Mouse (Mus musculus) megakaryocyte, embryonic 14.5 days (primary cell): Measurements from ENCODE around the gene Atp8b2. TPM values are rescaled to one million over a fixed set of nuclear protein-coding genes. Genes with fewer than 3 reads are reported as not detected.
A peak's percentile ranks its signal among the peaks of the same experiment; 100 is the strongest.

Source experiments
- H3K27me3 ChIP-seq: replicated peaks from 2 replicates; pipeline ENCODE3; 2012; ENCODE audit warnings: inconsistent platforms
- H3K36me3 ChIP-seq: replicated peaks from 2 replicates; pipeline ENCODE3; 2012; ENCODE audit warnings: low read length, inconsistent platforms, mixed read lengths
- H3K4me1 ChIP-seq: 2 replicates; pipeline ENCODE4 v1.6.1; 2012; ENCODE audit warnings: inconsistent platforms
- H3K4me3 ChIP-seq: replicated peaks from 2 replicates; pipeline ENCODE3; 2012; ENCODE audit warnings: moderate library complexity, mild to moderate bottlenecking, inconsistent platforms
- H3K9me3 ChIP-seq: 2 replicates; pipeline ENCODE4 v1.6.1; 2012; ENCODE audit warnings: inconsistent platforms
- FLI1 ChIP-seq: IDR thresholded peaks from 2 replicates; pipeline ENCODE4 v1.6.1; 2012; ENCODE audit warnings: low read length, inconsistent platforms, mixed read lengths
- GATA1 ChIP-seq: IDR thresholded peaks from 3 replicates; pipeline ENCODE4 v1.6.1; 2012; ENCODE audit warnings: mixed read lengths, low read length, inconsistent platforms, borderline replicate concordance
- polyA plus RNA-seq: library from polyadenylated mRNA; stranded (reverse); fragments of >175 nt; gene quantifications from 2 replicates; pipeline ENCODE4 v1.2.3, GENCODE M21; 2012; ENCODE audit warnings: low replicate concordance; ENCODE audit not compliant: insufficient read depth

Gene Atp8b2
- polyA plus RNA-seq, 1 experiment, result 6.1 TPM

DNA sequence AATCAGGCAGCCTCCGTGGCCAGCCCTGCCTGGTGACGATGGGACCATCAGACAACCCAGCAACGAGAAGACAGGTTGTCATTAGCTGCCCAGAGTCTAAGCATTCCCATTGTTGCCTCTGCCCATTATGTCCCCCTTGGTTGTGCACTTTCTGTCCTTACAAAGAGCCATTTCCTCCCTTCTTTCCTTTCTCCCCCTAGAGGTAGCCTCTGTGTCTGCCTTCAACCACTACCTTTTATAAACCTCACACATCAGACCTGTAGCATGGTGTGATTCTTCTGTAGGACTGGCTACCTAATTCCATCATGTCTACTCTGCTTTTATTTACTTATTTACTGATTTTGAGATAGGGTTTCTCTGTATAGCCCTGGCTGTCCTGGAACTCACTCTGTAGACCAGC, 23.9 kb upstream of the Atp8b2 start:
- H3K9me3 ChIP-seq, result no peaks in the 10 kb centered on the region; the same call in 1 of the 2 replicates
- peaks cover 4% of the 10 kb centered on the region for H3K36me3 ChIP-seq
- peaks cover 36% of the 10 kb centered on the region for H3K4me1 ChIP-seq
- no peak for TF ChIP-seq FLI1
- H3K27me3 ChIP-seq, result peaks cover 1% of the 10 kb centered on the region
- H3K4me3 ChIP-seq, result peak overlapping the region; percentile 0

- Histone ChIP-seq H3K36me3 (no peaks in the 10 kb centered on the region), H3K9me3 (peaks cover under 1% of the 10 kb centered on the region; the same call in 1 of the 2 replicates), H3K4me1 (peaks cover 13% of the 10 kb centered on the region), H3K27me3 (peaks cover 12% of the 10 kb centered on the region), H3K4me3 (no peak overlapping the region)
- no peak for TF ChIP-seq GATA1
- TF ChIP-seq FLI1, result no peak
These were observed 19.1 kb upstream of the Atp8b2 start for GRCm38 (mm10) chr3:89982426-89982825.

DNA sequence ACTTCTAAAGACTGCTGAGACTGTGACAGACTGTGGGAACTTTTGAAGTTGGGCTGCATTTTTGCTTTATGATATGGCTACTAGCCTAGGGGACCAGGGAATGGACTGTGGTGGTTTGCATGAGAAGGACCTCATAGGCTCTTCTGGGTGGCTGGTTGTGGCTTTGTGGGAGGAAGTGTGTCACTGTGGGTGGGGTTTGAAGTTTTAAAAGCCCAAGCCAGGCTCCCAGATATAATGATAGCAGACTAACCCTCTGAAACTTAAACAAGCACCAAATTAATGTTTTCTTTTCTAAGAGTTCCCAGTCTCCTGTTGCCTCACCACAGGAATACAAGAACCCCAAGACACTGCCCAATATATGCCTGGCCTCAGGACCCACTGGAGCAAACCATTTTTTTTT, 13.6 kb upstream of the Atp8b2 start:
- Histone ChIP-seq H3K4me1 (peaks cover 35% of the 10 kb centered on the region), H3K4me3 (no peak overlapping the region), H3K9me3 (peaks cover 3% of the 10 kb centered on the region; the same call in 1 of the 2 replicates), H3K27me3 (peaks cover 14% of the 10 kb centered on the region), H3K36me3 (no peaks in the 10 kb centered on the region)
- no peak for TF ChIP-seq GATA1
- TF ChIP-seq FLI1, result no peak

DNA sequence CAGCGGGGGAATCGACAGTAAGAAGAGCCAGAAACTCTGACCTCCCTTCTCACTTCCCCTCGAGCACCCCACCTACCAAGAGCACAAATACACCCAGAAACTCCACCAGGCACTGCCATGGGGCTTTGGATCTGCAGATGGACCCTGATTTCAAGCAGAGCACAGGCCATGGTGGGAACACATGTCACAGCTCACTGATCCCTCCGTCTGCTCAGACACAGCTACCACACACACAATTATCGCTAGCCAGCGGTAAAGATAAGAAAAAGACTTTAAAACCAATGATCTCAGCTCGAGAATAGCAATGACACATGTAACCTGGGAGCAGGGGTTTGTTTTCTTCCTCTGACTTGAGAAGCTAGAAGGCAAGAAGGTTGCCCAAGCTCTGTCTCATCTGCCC, 5.2 kb upstream of the Atp8b2 start:
- H3K9me3 ChIP-seq, result no peaks in the 10 kb centered on the region
- TF ChIP-seq FLI1 (no peak), GATA1 (no peak)
- H3K4me1 ChIP-seq, result peaks cover 39% of the 10 kb centered on the region
- H3K36me3 ChIP-seq, result no peaks in the 10 kb centered on the region
- H3K27me3 ChIP-seq, result peaks cover 25% of the 10 kb centered on the region
- H3K4me3 ChIP-seq, result no peak overlapping the region

DNA sequence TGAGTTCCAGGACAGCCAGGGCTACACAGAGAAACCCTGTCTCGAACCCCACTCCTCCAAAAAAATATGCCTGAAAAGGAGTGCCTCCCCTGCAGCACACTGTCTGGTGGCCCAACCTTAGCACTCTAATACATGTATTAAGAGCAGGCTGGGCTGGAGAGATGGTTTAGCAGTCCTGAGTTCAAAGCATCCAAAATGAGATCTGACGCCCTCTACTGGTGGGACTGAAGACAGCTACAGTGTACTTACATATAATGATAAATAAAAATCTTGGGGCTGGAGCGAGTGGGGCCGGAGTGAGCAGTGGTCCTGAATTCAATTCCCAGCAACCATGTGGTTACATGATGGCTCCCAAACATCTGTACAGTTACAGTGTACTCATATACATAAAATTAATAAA, 3.6 kb upstream of the Atp8b2 start:
- no peaks in the 10 kb centered on the region for H3K9me3 ChIP-seq
- TF ChIP-seq FLI1, result no peak
- TF ChIP-seq GATA1, result no peak
- peaks cover 27% of the 10 kb centered on the region for H3K27me3 ChIP-seq
- H3K4me3 ChIP-seq, result no peak overlapping the region
- peaks cover 52% of the 10 kb centered on the region for H3K4me1 ChIP-seq
- H3K36me3 ChIP-seq, result no peaks in the 10 kb centered on the region

DNA sequence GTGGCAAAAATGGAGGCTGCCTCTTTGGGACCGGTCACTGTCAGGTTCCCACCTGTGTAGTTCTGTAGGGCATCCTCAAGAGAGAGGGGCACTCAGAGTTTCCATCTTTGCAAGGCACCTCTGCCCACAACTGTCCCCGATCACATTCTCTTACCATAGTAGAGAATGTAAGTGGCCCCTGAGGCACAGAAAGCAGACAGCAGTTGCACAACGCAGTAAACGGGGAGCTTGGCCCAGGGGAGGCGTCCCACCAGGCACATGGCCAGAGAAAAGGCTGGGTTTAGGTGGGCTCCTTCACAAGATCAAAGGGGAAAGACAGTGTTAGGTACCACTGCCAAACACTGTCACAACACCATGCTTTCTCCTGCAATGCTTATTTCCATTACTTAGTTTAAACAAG, 2.7 kb upstream of the Atp8b2 start:
- Histone ChIP-seq H3K4me3 (no peak overlapping the region), H3K9me3 (no peaks in the 10 kb centered on the region), H3K36me3 (no peaks in the 10 kb centered on the region), H3K27me3 (peaks cover 29% of the 10 kb centered on the region), H3K4me1 (peaks cover 57% of the 10 kb centered on the region)
- no peak for TF ChIP-seq GATA1
- no peak for TF ChIP-seq FLI1

GRCm38 (mm10) chr3:89965557-89965956, 2.2 kb upstream of the Atp8b2 start:
- no peaks in the 10 kb centered on the region for H3K36me3 ChIP-seq
- peaks cover 61% of the 10 kb centered on the region for H3K4me1 ChIP-seq
- peaks cover 30% of the 10 kb centered on the region for H3K27me3 ChIP-seq
- TF ChIP-seq FLI1, result no peak
- no peak for TF ChIP-seq GATA1
- H3K4me3 ChIP-seq, result no peak overlapping the region
- no peaks in the 10 kb centered on the region for H3K9me3 ChIP-seq

- no peak for TF ChIP-seq GATA1
- no peak for TF ChIP-seq FLI1
- Histone ChIP-seq H3K4me3 (peak overlapping the region; percentile 95), H3K36me3 (peaks cover 11% of the 10 kb centered on the region), H3K27me3 (peaks cover 39% of the 10 kb centered on the region), H3K9me3 (no peaks in the 10 kb centered on the region), H3K4me1 (peaks cover 71% of the 10 kb centered on the region)
These were observed 825 bp upstream of the Atp8b2 start for GRCm38 (mm10) chr3:89963926-89964739.

GRCm38 (mm10) chr3:89962751-89963220, 522 bp downstream of the Atp8b2 start:
- H3K36me3 ChIP-seq, result peaks cover 24% of the 10 kb centered on the region
- no peaks in the 10 kb centered on the region for H3K9me3 ChIP-seq
- no peak for TF ChIP-seq FLI1
- TF ChIP-seq GATA1, result no peak
- peak overlapping the region; percentile 95 for H3K4me3 ChIP-seq
- H3K27me3 ChIP-seq, result peaks cover 39% of the 10 kb centered on the region
- H3K4me1 ChIP-seq, result peaks cover 75% of the 10 kb centered on the region

DNA sequence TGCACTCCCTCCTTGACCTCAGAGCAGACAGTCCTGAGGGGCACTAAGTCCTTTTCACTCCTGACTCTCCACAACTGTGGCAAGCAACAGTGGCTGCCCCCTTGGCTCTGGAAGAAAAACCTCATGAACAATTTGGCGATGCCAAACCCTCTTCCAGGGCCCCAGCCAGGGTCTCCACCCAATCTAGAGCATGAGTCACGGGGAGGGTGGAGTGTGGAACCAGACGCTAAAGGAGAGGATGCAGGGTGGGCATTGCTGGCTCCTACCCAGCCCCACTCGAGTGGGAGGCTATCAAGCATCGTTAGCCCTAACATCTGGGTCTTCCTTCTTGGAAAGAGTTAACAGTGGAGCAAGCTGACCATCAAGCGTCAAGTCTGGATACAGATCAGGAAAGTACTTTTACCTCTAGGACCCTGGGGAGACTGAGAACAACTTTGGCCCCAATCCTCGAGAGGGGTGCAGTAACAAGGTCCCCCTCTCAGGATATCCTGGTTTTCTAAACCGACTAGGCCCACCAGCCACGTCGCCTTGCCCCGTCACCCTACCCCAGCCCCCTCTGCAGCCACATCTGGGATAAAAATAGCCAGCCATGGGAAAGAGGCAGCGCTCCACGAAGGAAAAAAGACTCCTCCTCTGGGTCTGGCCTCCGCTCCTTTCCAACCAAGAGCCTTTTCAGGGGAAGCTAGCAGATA, 1.1 kb downstream of the Atp8b2 start:
- Histone ChIP-seq H3K4me3 (peak overlapping the region; percentile 95), H3K36me3 (peaks cover 30% of the 10 kb centered on the region), H3K4me1 (peaks cover 77% of the 10 kb centered on the region), H3K27me3 (peaks cover 35% of the 10 kb centered on the region), H3K9me3 (no peaks in the 10 kb centered on the region)
- TF ChIP-seq GATA1 (no peak), FLI1 (no peak)
